Mouse (Mus musculus): ENCODE data around the gene Sox5. TPM values are rescaled to one million over a fixed set of nuclear protein-coding genes. Genes with fewer than 3 reads are reported as not detected.

Gene Sox5
- polyA plus RNA-seq, 1 experiment: 2.5 TPM

- TF ChIP-seq CTCF (IDR thresholded peaks at IDR 0.05; ENCODE audit: extremely low read depth, insufficient read depth, insufficient read length, insufficient replicate concordance) (no peak), POLR2A (IDR thresholded peaks at IDR 0.05; ENCODE audit: low read depth, low read length) (no peak)
- peaks cover 8% of the 10 kb centered on the region; the same call in 1 of the 2 replicates for H3K4me1 ChIP-seq (ENCODE audit: control insufficient read depth, insufficient read depth, insufficient read length)
- no peak for DNase-seq (ENCODE audit: low read depth in 1 of 2, low spot score in 2 of 2)
- H3K36me3 ChIP-seq (ENCODE audit: control insufficient read depth, insufficient read depth, low read length): no peaks in the 10 kb centered on the region
- no peak overlapping the region for H3K27ac ChIP-seq (ENCODE audit: insufficient read depth, low read length)
- H3K4me3 ChIP-seq (ENCODE audit: extremely low read depth, insufficient read depth, insufficient read length): no peak overlapping the region
- 20% methylated on average over 5 of the region's 5 CpGs for WGBS
- no peaks in the 10 kb centered on the region for H3K27me3 ChIP-seq (ENCODE audit: control insufficient read depth, insufficient read depth, low read length)
Measured at GRCm38 (mm10) chr6:144817329-144817932, 35.7 kb upstream of the Sox5 start.

- 82% methylated on average over 5 of the region's 5 CpGs for WGBS
- DNase-seq (ENCODE audit: low read depth in 1 of 2, low spot score in 2 of 2): no peak
- no peak for TF ChIP-seq CTCF (IDR thresholded peaks at IDR 0.05; ENCODE audit: extremely low read depth, insufficient read depth, insufficient read length, insufficient replicate concordance)
- TF ChIP-seq POLR2A (IDR thresholded peaks at IDR 0.05; ENCODE audit: low read depth, low read length): no peak
Measured at GRCm38 (mm10) chr6:144815542-144815941, 33.8 kb upstream of the Sox5 start.

GRCm38 (mm10) chr6:144814931-144815364 lies 33.2 kb upstream of the Sox5 start:
- TF ChIP-seq CTCF (IDR thresholded peaks at IDR 0.05; ENCODE audit: extremely low read depth, insufficient read depth, insufficient read length, insufficient replicate concordance) (no peak), POLR2A (IDR thresholded peaks at IDR 0.05; ENCODE audit: low read depth, low read length) (no peak)
- WGBS: 58% methylated on average over 6 of the region's 6 CpGs

More at GRCm38 (mm10) chr6:144815542-144815941, 33.8 kb upstream of the Sox5 start:
- H3K4me3 ChIP-seq (ENCODE audit: extremely low read depth, insufficient read depth, insufficient read length): no peak overlapping the region
- peaks cover 5% of the 10 kb centered on the region; the same call in 1 of the 2 replicates for H3K4me1 ChIP-seq (ENCODE audit: control insufficient read depth, insufficient read depth, insufficient read length)
- no peaks in the 10 kb centered on the region for H3K27me3 ChIP-seq (ENCODE audit: control insufficient read depth, insufficient read depth, low read length)
- no peak overlapping the region for H3K27ac ChIP-seq (ENCODE audit: insufficient read depth, low read length)
- H3K36me3 ChIP-seq (ENCODE audit: control insufficient read depth, insufficient read depth, low read length): no peaks in the 10 kb centered on the region

GRCm38 (mm10) chr6:144804321-144804720 lies 22.5 kb upstream of the Sox5 start:
- 66% methylated on average over 5 of the region's 5 CpGs for WGBS
- Histone ChIP-seq H3K36me3 (ENCODE audit: control insufficient read depth, insufficient read depth, low read length) (no peaks in the 10 kb centered on the region), H3K4me1 (ENCODE audit: control insufficient read depth, insufficient read depth, insufficient read length) (no peaks in the 10 kb centered on the region), H3K27me3 (ENCODE audit: control insufficient read depth, insufficient read depth, low read length) (no peaks in the 10 kb centered on the region), H3K27ac (ENCODE audit: insufficient read depth, low read length) (no peak overlapping the region), H3K4me3 (ENCODE audit: extremely low read depth, insufficient read depth, insufficient read length) (no peak overlapping the region)
- TF ChIP-seq POLR2A (IDR thresholded peaks at IDR 0.05; ENCODE audit: low read depth, low read length) (no peak), CTCF (IDR thresholded peaks at IDR 0.05; ENCODE audit: extremely low read depth, insufficient read depth, insufficient read length, insufficient replicate concordance) (no peak)
- DNase-seq (ENCODE audit: low read depth in 1 of 2, low spot score in 2 of 2): no peak

More at GRCm38 (mm10) chr6:144814931-144815364, 33.2 kb upstream of the Sox5 start:
- H3K4me3 ChIP-seq (ENCODE audit: extremely low read depth, insufficient read depth, insufficient read length): no peak overlapping the region
- no peak overlapping the region for H3K27ac ChIP-seq (ENCODE audit: insufficient read depth, low read length)
- H3K36me3 ChIP-seq (ENCODE audit: control insufficient read depth, insufficient read depth, low read length): no peaks in the 10 kb centered on the region
- peaks cover 3% of the 10 kb centered on the region; the same call in 1 of the 2 replicates for H3K4me1 ChIP-seq (ENCODE audit: control insufficient read depth, insufficient read depth, insufficient read length)
- no peak for DNase-seq (ENCODE audit: low read depth in 1 of 2, low spot score in 2 of 2)
- no peaks in the 10 kb centered on the region for H3K27me3 ChIP-seq (ENCODE audit: control insufficient read depth, insufficient read depth, low read length)

GRCm38 (mm10) chr6:144803063-144803462 lies 21.3 kb upstream of the Sox5 start:
- Histone ChIP-seq H3K36me3 (ENCODE audit: control insufficient read depth, insufficient read depth, low read length) (no peaks in the 10 kb centered on the region), H3K27me3 (ENCODE audit: control insufficient read depth, insufficient read depth, low read length) (no peaks in the 10 kb centered on the region), H3K27ac (ENCODE audit: insufficient read depth, low read length) (no peak overlapping the region), H3K4me1 (ENCODE audit: control insufficient read depth, insufficient read depth, insufficient read length) (no peaks in the 10 kb centered on the region), H3K4me3 (ENCODE audit: extremely low read depth, insufficient read depth, insufficient read length) (no peak overlapping the region)
- 84% methylated on average over 1 of the region's 1 CpGs for WGBS
- TF ChIP-seq CTCF (IDR thresholded peaks at IDR 0.05; ENCODE audit: extremely low read depth, insufficient read depth, insufficient read length, insufficient replicate concordance) (no peak), POLR2A (IDR thresholded peaks at IDR 0.05; ENCODE audit: low read depth, low read length) (no peak)
- DNase-seq (ENCODE audit: low read depth in 1 of 2, low spot score in 2 of 2): no peak

GRCm38 (mm10) chr6:144794356-144794755 lies 12.6 kb upstream of the Sox5 start:
- H3K27me3 ChIP-seq (ENCODE audit: control insufficient read depth, insufficient read depth, low read length): no peaks in the 10 kb centered on the region

GRCm38 (mm10) chr6:144792871-144793270 lies 11.1 kb upstream of the Sox5 start:
- no peak for DNase-seq (ENCODE audit: low read depth in 1 of 2, low spot score in 2 of 2)
- no peaks in the 10 kb centered on the region for H3K36me3 ChIP-seq (ENCODE audit: control insufficient read depth, insufficient read depth, low read length)
- no peaks in the 10 kb centered on the region for H3K27me3 ChIP-seq (ENCODE audit: control insufficient read depth, insufficient read depth, low read length)
- WGBS: 79% methylated on average over 8 of the region's 8 CpGs
- H3K4me3 ChIP-seq (ENCODE audit: extremely low read depth, insufficient read depth, insufficient read length): no peak overlapping the region
- no peaks in the 10 kb centered on the region for H3K4me1 ChIP-seq (ENCODE audit: control insufficient read depth, insufficient read depth, insufficient read length)
- no peak for TF ChIP-seq CTCF (IDR thresholded peaks at IDR 0.05; ENCODE audit: extremely low read depth, insufficient read depth, insufficient read length, insufficient replicate concordance)
- no peak for TF ChIP-seq POLR2A (IDR thresholded peaks at IDR 0.05; ENCODE audit: low read depth, low read length)
- no peak overlapping the region for H3K27ac ChIP-seq (ENCODE audit: insufficient read depth, low read length)

More at GRCm38 (mm10) chr6:144794356-144794755, 12.6 kb upstream of the Sox5 start:
- Histone ChIP-seq H3K36me3 (ENCODE audit: control insufficient read depth, insufficient read depth, low read length) (no peaks in the 10 kb centered on the region), H3K27ac (ENCODE audit: insufficient read depth, low read length) (no peak overlapping the region), H3K4me1 (ENCODE audit: control insufficient read depth, insufficient read depth, insufficient read length) (no peaks in the 10 kb centered on the region), H3K4me3 (ENCODE audit: extremely low read depth, insufficient read depth, insufficient read length) (no peak overlapping the region)
- TF ChIP-seq CTCF (IDR thresholded peaks at IDR 0.05; ENCODE audit: extremely low read depth, insufficient read depth, insufficient read length, insufficient replicate concordance): no peak
- TF ChIP-seq POLR2A (IDR thresholded peaks at IDR 0.05; ENCODE audit: low read depth, low read length): no peak
- DNase-seq (ENCODE audit: low read depth in 1 of 2, low spot score in 2 of 2): no peak
- WGBS: 91% methylated on average over 3 of the region's 3 CpGs

All from spleen, adult 2 months (tissue).